Mouse (Mus musculus) lung, embryonic 15.5 days (tissue): ENCODE results near the gene Bcor. TPM values are rescaled to one million over a fixed set of nuclear protein-coding genes. Genes with fewer than 3 reads are reported as not detected.

Experiments used
- ATAC-seq: fragments of 200-750 bp; cut with Nextera tagmentation; 2 replicates; pipeline ENCODE4 v1.8.0; 2017; ENCODE audit warnings: moderate number of reproducible peaks, borderline replicate concordance; ENCODE audit not compliant: low FRiP score, low TSS enrichment; ENCODE audit errors: extremely low read depth
- H3K27ac ChIP-seq: fragments of 300-500 bp; sonication (generic); 2 replicates; pipeline ENCODE4 v1.5.1; 2015; ENCODE audit warnings: moderate library complexity, mild to moderate bottlenecking, inconsistent platforms
- H3K27me3 ChIP-seq: fragments of 300-500 bp; sonication (generic); 2 replicates; pipeline ENCODE4 v1.6.1; 2015; ENCODE audit warnings: inconsistent platforms
- H3K36me3 ChIP-seq: fragments of 300-500 bp; sonication (generic); 2 replicates; pipeline ENCODE4 v1.6.1; 2015; ENCODE audit warnings: inconsistent platforms
- H3K4me1 ChIP-seq: fragments of 300-500 bp; sonication (generic); 2 replicates; pipeline ENCODE4 v1.6.1; 2015; ENCODE audit warnings: inconsistent platforms
- H3K4me2 ChIP-seq: fragments of 300-500 bp; sonication (generic); 2 replicates; pipeline ENCODE4 v1.6.1; 2015; ENCODE audit warnings: inconsistent platforms, mild to moderate bottlenecking, moderate library complexity
- H3K4me3 ChIP-seq: fragments of 300-500 bp; sonication (generic); 2 replicates; pipeline ENCODE4 v1.5.1; 2015; ENCODE audit warnings: mild to moderate bottlenecking, inconsistent platforms
- H3K9ac ChIP-seq: fragments of 300-500 bp; sonication (generic); 2 replicates; pipeline ENCODE4 v1.6.1; 2015; ENCODE audit warnings: inconsistent platforms
- H3K9me3 ChIP-seq: fragments of 300-500 bp; sonication (generic); 2 replicates; pipeline ENCODE4 v1.6.1; 2016; ENCODE audit warnings: inconsistent platforms
- WGBS: fragments of 180-500 bp; shearing (Covaris S2); methylation state at CpG from one replicate; pipeline ENCODE4 v1.1.7; 2015; 5-methylcytosine and 5-hydroxymethylcytosine counted together
- polyA plus RNA-seq: library from polyadenylated mRNA; unstranded; fragments of >200 nt; fragmentation: Nextera tagmentation; extraction: Ambion mirVana; gene quantifications from 2 replicates; pipeline ENCODE4 v1.2.1, GENCODE M21; 2015

Bcor gene
- polyA plus RNA-seq, 1 experiment from 2014 or later, result 20.8 TPM

GRCm38 (mm10) chrX:12158821-12159533 lies 1.2 kb downstream of the Bcor start:
- peak overlapping the region; percentile 93 for H3K27ac ChIP-seq
- no peaks in the 10 kb centered on the region for H3K9me3 ChIP-seq
- peak overlapping the region; percentile 8; the same call in 1 of the 2 replicates for H3K9ac ChIP-seq
- WGBS, result 3% methylated on average over 31 of the region's 31 CpGs
- peaks cover 61% of the 10 kb centered on the region for H3K27me3 ChIP-seq
- peak overlapping the region; percentile 67 for H3K4me2 ChIP-seq
- H3K4me1 ChIP-seq, result peaks cover 31% of the 10 kb centered on the region
- 0 out of 2 replicates have a peak, but pooled peaks have one; percentile 2 for ATAC-seq
- no peaks in the 10 kb centered on the region for H3K36me3 ChIP-seq
- H3K4me3 ChIP-seq, result peak overlapping the region; percentile 51

GRCm38 (mm10) chrX:12158244-12158820 lies 1.8 kb downstream of the Bcor start:
- H3K9ac ChIP-seq, result peak overlapping the region; percentile 16; the same call in 1 of the 2 replicates
- peak overlapping the region; percentile 93 for H3K27ac ChIP-seq
- 12% methylated on average over 43 of the region's 44 CpGs for WGBS
- peak overlapping the region; percentile 51 for H3K4me3 ChIP-seq
- H3K27me3 ChIP-seq, result peaks cover 65% of the 10 kb centered on the region
- H3K9me3 ChIP-seq, result no peaks in the 10 kb centered on the region
- peaks cover 34% of the 10 kb centered on the region for H3K4me1 ChIP-seq
- H3K4me2 ChIP-seq, result peak overlapping the region; percentile 67
- H3K36me3 ChIP-seq, result no peaks in the 10 kb centered on the region
- ATAC-seq, result peak; percentile 63

- ATAC-seq, result peak; percentile 40
- peak overlapping the region; percentile 51; the same call in 1 of the 2 replicates for H3K4me3 ChIP-seq
- peaks cover 42% of the 10 kb centered on the region for H3K4me1 ChIP-seq
- H3K9me3 ChIP-seq, result no peaks in the 10 kb centered on the region
- peak overlapping the region; percentile 93 for H3K27ac ChIP-seq
- H3K27me3 ChIP-seq, result peaks cover 74% of the 10 kb centered on the region
- H3K9ac ChIP-seq, result no peak overlapping the region
- 4% methylated on average over 25 of the region's 25 CpGs for WGBS
- peak overlapping the region; percentile 67 for H3K4me2 ChIP-seq
- H3K36me3 ChIP-seq, result no peaks in the 10 kb centered on the region
These were observed 2.7 kb downstream of the Bcor start for GRCm38 (mm10) chrX:12157331-12157930.

- WGBS, result 6% methylated on average over 30 of the region's 30 CpGs
- H3K27me3 ChIP-seq, result peaks cover 88% of the 10 kb centered on the region
These were observed 4.3 kb downstream of the Bcor start for GRCm38 (mm10) chrX:12155842-12156291.

GRCm38 (mm10) chrX:12155068-12155840 lies 4.9 kb downstream of the Bcor start:
- no peak for ATAC-seq
- Histone ChIP-seq H3K4me1 (peaks cover 58% of the 10 kb centered on the region), H3K27me3 (peaks cover 90% of the 10 kb centered on the region), H3K27ac (peak overlapping the region; percentile 61), H3K4me2 (peak overlapping the region; percentile 57), H3K4me3 (peak overlapping the region; percentile 32), H3K9me3 (no peaks in the 10 kb centered on the region), H3K9ac (no peak overlapping the region), H3K36me3 (no peaks in the 10 kb centered on the region)
- WGBS, result 15% methylated on average over 30 of the region's 30 CpGs

More at GRCm38 (mm10) chrX:12155842-12156291, 4.3 kb downstream of the Bcor start:
- ATAC-seq, result no peak
- Histone ChIP-seq H3K36me3 (no peaks in the 10 kb centered on the region), H3K4me1 (peaks cover 56% of the 10 kb centered on the region), H3K9ac (peak overlapping the region; percentile 36; the same call in 1 of the 2 replicates), H3K4me3 (peak overlapping the region; percentile 32), H3K27ac (peak overlapping the region; percentile 61), H3K9me3 (no peaks in the 10 kb centered on the region), H3K4me2 (peak overlapping the region; percentile 57)

GRCm38 (mm10) chrX:12153141-12154095 lies 6.7 kb downstream of the Bcor start:
- Histone ChIP-seq H3K9ac (no peak overlapping the region), H3K27me3 (peaks cover 76% of the 10 kb centered on the region), H3K4me3 (no peak overlapping the region), H3K4me2 (peak overlapping the region; percentile 13; the same call in 1 of the 2 replicates), H3K9me3 (no peaks in the 10 kb centered on the region), H3K36me3 (no peaks in the 10 kb centered on the region), H3K27ac (no peak overlapping the region), H3K4me1 (peaks cover 50% of the 10 kb centered on the region)
- 27% methylated on average over 31 of the region's 31 CpGs for WGBS
- no peak for ATAC-seq

- 32% methylated on average over 35 of the region's 42 CpGs for WGBS
- 0 out of 2 replicates have a peak overlapping the region, but pooled peaks have one; percentile 4 for H3K9ac ChIP-seq
- H3K4me2 ChIP-seq, result peak overlapping the region; percentile 56
- peaks cover 65% of the 10 kb centered on the region for H3K27me3 ChIP-seq
- H3K36me3 ChIP-seq, result no peaks in the 10 kb centered on the region
- H3K9me3 ChIP-seq, result no peaks in the 10 kb centered on the region
- H3K27ac ChIP-seq, result no peak overlapping the region
- peaks cover 42% of the 10 kb centered on the region for H3K4me1 ChIP-seq
- peak overlapping the region; percentile 28 for H3K4me3 ChIP-seq
- peak; percentile 17; the same call in 1 of the 2 replicates for ATAC-seq
These were observed 7.9 kb downstream of the Bcor start for GRCm38 (mm10) chrX:12151996-12152904.

GRCm38 (mm10) chrX:12151269-12151995 lies 8.7 kb downstream of the Bcor start:
- Histone ChIP-seq H3K9ac (0 out of 2 replicates have a peak overlapping the region, but pooled peaks have one; percentile 4), H3K27me3 (peaks cover 57% of the 10 kb centered on the region), H3K36me3 (no peaks in the 10 kb centered on the region), H3K4me1 (peaks cover 35% of the 10 kb centered on the region), H3K4me2 (peak overlapping the region; percentile 56), H3K9me3 (no peaks in the 10 kb centered on the region), H3K4me3 (peak overlapping the region; percentile 28), H3K27ac (no peak overlapping the region)
- ATAC-seq, result peak; percentile 24; the same call in 1 of the 2 replicates
- WGBS, result 7% methylated on average over 43 of the region's 43 CpGs

- H3K36me3 ChIP-seq, result no peaks in the 10 kb centered on the region
- no peak overlapping the region; the same call in 1 of the 2 replicates for H3K4me2 ChIP-seq
- no peak overlapping the region for H3K9ac ChIP-seq
- H3K4me1 ChIP-seq, result peaks cover 32% of the 10 kb centered on the region
- H3K9me3 ChIP-seq, result no peaks in the 10 kb centered on the region
- no peak for ATAC-seq
- WGBS, result 23% methylated on average over 7 of the region's 7 CpGs
- H3K27me3 ChIP-seq, result peaks cover 47% of the 10 kb centered on the region
- no peak overlapping the region for H3K27ac ChIP-seq
- H3K4me3 ChIP-seq, result no peak overlapping the region
These were observed 9.7 kb downstream of the Bcor start for GRCm38 (mm10) chrX:12150425-12150824.
